Mouse (Mus musculus) gastrocnemius, adult 18-20 months (tissue): ENCODE data around the gene Ccdc85a. TPM values are rescaled to one million over a fixed set of nuclear protein-coding genes. Genes with fewer than 3 reads are reported as not detected.
"Not testable (repeated sequence)": the region's sequence is repeated elsewhere in the genome, so short reads cannot be mapped to it uniquely, and the experiment has no call there.

ENCODE experiments used
- DNase-seq: peaks from one replicate; pipeline ENCODE4 v3.0.0; 2021; ENCODE audit warnings: low spot score
- total RNA-seq, 2 experiments: library from RNA; stranded (reverse); gene quantifications; 2 replicates each; pipeline ENCODE4 v1.2.3; 2021

Gene Ccdc85a
- total RNA-seq, 2 experiments from 2014 or later = 5.9 to 10.2 TPM

DNA sequence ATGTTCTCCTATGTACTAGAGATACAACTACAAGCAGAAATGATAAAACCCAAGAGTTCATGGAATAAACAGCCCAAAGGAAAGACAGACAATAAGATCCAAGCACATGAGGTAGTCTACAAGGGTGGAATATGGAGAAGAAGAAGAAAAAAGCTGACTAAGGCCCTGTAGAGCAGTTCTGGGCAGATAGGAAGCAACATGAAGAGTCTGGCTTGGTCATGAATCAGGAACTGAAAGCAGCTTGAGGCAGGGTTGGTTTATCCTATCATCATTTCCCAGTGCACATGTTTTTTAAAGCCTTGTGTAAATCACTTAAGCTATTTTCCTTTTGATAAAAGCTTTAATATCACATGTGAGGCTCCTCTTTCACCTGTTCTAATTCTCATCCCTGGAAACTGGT lies 144.2 kb downstream of the Ccdc85a start:
- no peak for DNase-seq

- DNase-seq = peak; percentile 20
Measured at GRCm38 (mm10) chr11:28422451-28423231, 161.5 kb downstream of the Ccdc85a start.

GRCm38 (mm10) chr11:28415841-28416240 lies 168.3 kb downstream of the Ccdc85a start:
- no peak for DNase-seq

- not testable (repeated sequence) for DNase-seq
Measured at GRCm38 (mm10) chr11:28409880-28410279, 174.2 kb downstream of the Ccdc85a start.

GRCm38 (mm10) chr11:28397166-28397565 lies 187.0 kb downstream of the Ccdc85a start:
- no peak for DNase-seq

DNA sequence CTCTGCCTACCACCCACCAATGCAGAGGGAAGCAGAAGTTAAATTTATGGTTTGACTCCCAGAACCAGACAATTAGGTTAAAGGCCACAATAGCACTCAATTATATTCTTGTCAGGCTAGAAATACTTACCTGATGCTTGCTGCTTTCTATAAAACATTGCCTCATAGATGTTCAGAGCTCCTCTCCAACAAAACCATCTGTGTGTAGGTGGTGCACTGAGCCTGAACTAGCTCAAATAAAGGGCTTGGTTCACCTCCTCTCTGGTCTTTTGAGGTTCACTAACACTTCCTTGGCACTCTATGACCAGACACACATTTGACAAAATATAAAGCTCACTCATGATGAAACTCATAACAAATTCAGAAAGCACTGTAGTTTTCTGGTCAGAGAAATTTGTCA lies 208.2 kb downstream of the Ccdc85a start:
- DNase-seq = no peak

- no peak for DNase-seq
Measured at GRCm38 (mm10) chr11:28374636-28375035, 209.5 kb downstream of the Ccdc85a start.

DNA sequence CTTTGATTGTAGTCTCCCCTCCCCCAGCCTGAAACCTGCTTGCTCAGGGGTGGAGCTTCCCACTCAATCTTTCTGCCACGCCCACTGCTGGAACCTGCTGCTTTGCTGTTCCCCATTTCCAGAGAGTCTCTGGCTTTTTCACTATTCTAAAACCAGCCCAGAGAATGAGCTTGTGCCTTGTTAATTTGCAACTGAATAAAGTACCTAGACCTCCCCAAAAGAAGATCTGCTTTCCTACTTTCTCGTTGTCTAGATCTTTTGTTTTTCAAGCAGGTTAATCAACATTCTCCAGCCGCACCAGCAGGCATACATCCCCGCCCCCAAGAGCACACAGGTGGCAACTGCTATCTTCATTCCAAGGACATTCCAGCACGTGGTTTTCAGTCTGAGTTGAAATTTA lies 212.7 kb downstream of the Ccdc85a start:
- not testable (repeated sequence) for DNase-seq

GRCm38 (mm10) chr11:28365929-28366244 lies 218.2 kb downstream of the Ccdc85a start:
- no peak for DNase-seq

GRCm38 (mm10) chr11:28365209-28365928 lies 218.8 kb downstream of the Ccdc85a start:
- peak; percentile 69 for DNase-seq

GRCm38 (mm10) chr11:28343465-28343864 lies 240.7 kb downstream of the Ccdc85a start:
- no peak for DNase-seq

DNA sequence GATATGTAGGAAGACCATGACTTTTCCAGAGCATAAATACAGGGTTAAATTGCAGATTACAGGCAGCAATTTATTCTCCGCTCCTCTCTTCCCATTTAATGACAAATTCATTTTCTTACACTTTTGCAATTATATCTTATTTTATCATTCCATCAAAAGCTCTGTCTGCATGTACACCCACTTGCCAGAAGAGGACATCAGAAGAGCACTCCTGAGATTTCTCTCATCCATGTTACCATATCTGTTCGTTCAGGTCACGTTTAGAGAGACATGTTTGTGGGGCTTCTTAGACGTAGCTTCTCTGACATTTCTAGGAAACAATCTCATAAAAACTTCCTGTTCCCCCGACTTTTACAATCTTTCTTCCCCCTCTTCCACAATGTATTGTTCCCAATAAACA lies 242.2 kb downstream of the Ccdc85a start:
- DNase-seq = no peak

DNA sequence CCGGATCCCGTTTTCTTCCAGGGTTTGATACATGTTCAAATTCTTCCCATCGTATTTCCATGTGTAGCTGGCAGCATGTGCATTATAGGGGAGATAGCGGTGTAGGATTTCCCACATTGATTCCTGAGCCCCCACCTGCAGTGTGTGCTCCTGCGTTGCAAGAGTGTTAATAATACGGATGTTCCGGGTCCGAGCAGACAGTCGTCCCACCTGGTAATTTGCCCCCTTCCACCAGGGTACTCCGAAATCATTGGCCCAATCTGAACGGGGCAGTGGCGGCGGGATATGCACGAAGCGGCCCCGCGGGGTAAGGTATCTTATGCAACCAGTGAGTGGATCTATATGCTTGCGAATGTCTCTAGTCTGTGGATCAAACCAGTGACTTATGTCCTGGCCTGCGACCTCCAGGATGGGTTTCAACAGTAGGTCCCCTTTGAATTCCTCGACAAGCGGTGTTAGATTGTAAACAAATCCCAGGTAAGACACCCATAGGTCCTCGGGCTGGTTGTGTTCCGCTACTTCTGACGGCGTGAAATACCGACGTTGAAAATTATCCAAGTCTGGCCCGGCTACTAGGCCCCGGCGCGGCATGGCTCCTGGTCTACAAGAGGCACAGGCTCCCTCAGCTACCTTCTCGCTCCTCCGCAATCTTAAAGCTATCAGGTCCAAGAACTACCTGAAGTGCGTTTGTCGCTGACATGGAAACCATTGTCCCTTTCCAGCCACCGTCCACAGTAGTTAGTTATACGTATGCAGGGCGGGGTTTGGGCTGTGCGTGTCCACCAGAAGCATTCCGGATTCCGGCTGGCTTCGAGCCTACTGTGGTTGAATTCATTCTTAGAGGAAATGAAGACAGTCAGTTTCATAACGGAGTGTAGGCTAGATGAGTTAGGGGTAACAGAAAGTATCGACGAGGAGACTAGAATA lies 244.6 kb downstream of the Ccdc85a start, which contains the start of gene Gm6685:
Gene Gm6685 (minus strand): TSS at position 644 of the 927 bp plus-strand sequence.
- not testable (repeated sequence) for DNase-seq

Other genes with a start within 250 kb of the Ccdc85a start
- 1 to 10 TPM; 4.2 to 5.0 TPM for gene Gm6685, start 244.5 kb downstream of the Ccdc85a start, total RNA-seq